Mouse (Mus musculus) mesoderm, embryonic 11.5 days (tissue): Measurements from ENCODE around the gene Cdc37l1.

Source experiments
- DNase-seq: peaks from one replicate; pipeline ENCODE4 v3.0.0-alpha.2; 2012; ENCODE audit warnings: low read depth, low spot score

Cdc37l1 gene

GRCm38 (mm10) chr19:29046961-29047333 is 56.8 kb downstream of the Cdc37l1 start:
- DNase-seq: no peak

GRCm38 (mm10) chr19:29047334-29048170 is 57.4 kb downstream of the Cdc37l1 start, which contains the start of gene Ak3:
Gene Ak3, minus strand, starts transcription at chr19:29047961.
- peak; percentile 66 for DNase-seq

- DNase-seq: no peak
These were observed 59.4 kb downstream of the Cdc37l1 start for GRCm38 (mm10) chr19:29049401-29050075.

GRCm38 (mm10) chr19:29050186-29050980 is 60.2 kb downstream of the Cdc37l1 start:
- DNase-seq: no peak

- no peak for DNase-seq
These were observed 62.6 kb downstream of the Cdc37l1 start for GRCm38 (mm10) chr19:29052786-29053185.

GRCm38 (mm10) chr19:29054594-29054993 is 64.4 kb downstream of the Cdc37l1 start:
- no peak for DNase-seq

- DNase-seq: no peak
These were observed 65.3 kb downstream of the Cdc37l1 start for GRCm38 (mm10) chr19:29055469-29055868.

GRCm38 (mm10) chr19:29058741-29059140 is 68.6 kb downstream of the Cdc37l1 start:
- no peak for DNase-seq

- DNase-seq: no peak
These were observed 69.5 kb downstream of the Cdc37l1 start for GRCm38 (mm10) chr19:29059688-29060087.

- peak; percentile 48 for DNase-seq
These were observed 70.1 kb downstream of the Cdc37l1 start for GRCm38 (mm10) chr19:29060299-29060698.

- no peak for DNase-seq
These were observed 72.9 kb downstream of the Cdc37l1 start for GRCm38 (mm10) chr19:29063009-29063408.

- peak; percentile 91 for DNase-seq
These were observed 73.6 kb downstream of the Cdc37l1 start for GRCm38 (mm10) chr19:29063577-29064363.

GRCm38 (mm10) chr19:29064451-29065102 is 74.4 kb downstream of the Cdc37l1 start:
- no peak for DNase-seq

GRCm38 (mm10) chr19:29066981-29067471 is 76.9 kb downstream of the Cdc37l1 start:
- peak; percentile 58 for DNase-seq

GRCm38 (mm10) chr19:29069195-29069594 is 79.0 kb downstream of the Cdc37l1 start:
- no peak for DNase-seq

GRCm38 (mm10) chr19:29074802-29075201 is 84.7 kb downstream of the Cdc37l1 start:
- no peak for DNase-seq
